Mouse (Mus musculus) brain, embryonic 14.5 days (tissue): ENCODE data around the gene Hsf2bp.

Experiments
- CTCF ChIP-seq: fragments of 200-500 bp; IDR thresholded peaks from 2 replicates; pipeline ENCODE4 v1.5.1; 2012; ENCODE audit warnings: inconsistent platforms, mild to moderate bottlenecking, moderate library complexity, borderline replicate concordance; ENCODE audit not compliant: insufficient read depth, insufficient read length; ENCODE audit errors: extremely low read depth
- POLR2A ChIP-seq: fragments of 200-500 bp; IDR thresholded peaks from 2 replicates; pipeline ENCODE4 v1.6.1; 2012; ENCODE audit warnings: mild to moderate bottlenecking, inconsistent platforms, borderline replicate concordance; ENCODE audit not compliant: poor library complexity, insufficient read depth, insufficient read length, severe bottlenecking; ENCODE audit errors: extremely low read depth

DNA sequence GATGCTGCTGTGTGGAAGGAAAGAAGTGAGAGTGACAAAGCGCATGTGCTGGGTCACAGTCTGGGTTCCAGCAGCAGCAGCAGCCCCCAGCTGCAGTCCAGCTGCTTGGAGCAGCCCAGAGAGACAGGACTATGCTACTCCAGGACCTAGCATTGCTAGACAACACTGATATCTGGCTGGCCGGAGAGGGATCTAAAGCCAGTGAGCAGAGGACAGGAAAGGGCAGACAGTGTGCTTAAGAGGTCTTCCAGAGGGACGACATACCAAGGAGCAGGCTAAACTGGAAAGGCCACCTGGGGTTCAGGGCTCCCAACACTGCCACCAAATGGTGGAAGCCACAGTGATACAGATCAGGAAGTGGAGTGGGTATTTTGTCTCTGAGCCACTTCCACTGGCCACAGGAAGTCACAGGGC lies 99.0 kb downstream of the Hsf2bp start:
- TF ChIP-seq CTCF (no peak), POLR2A (no peak)
